Mouse (Mus musculus): ENCODE results near the gene Zfr.

DNA sequence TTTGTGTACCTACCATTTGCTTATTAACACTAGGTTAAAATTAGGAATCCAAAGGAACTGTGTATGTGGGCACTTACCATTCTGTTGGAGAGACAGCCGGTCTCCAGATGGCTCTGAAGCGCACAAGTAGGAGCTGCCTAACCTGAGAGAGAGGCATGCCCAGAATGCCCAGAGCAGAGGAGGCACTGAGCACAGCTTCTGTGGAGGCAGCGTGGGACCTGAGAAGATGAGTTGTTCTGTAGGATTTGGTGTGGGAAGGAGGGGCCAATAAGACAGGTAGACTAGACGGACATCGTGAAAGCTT lies 97.7 kb downstream of the Zfr start:
- TF ChIP-seq POLR2A (IDR thresholded peaks at IDR 0.05; ENCODE audit: borderline replicate concordance, extremely low read depth, low read depth, low read length) (no peak), CTCF (IDR thresholded peaks at IDR 0.05; ENCODE audit: insufficient read depth, low read length) (no peak)
